Mouse (Mus musculus): Measurements from ENCODE around the gene Gpx6.

Gene Gpx6

GRCm38 (mm10) chr13:21326191-21326590 lies 14.3 kb downstream of the Gpx6 start:
- DNase-seq = no peak

DNA sequence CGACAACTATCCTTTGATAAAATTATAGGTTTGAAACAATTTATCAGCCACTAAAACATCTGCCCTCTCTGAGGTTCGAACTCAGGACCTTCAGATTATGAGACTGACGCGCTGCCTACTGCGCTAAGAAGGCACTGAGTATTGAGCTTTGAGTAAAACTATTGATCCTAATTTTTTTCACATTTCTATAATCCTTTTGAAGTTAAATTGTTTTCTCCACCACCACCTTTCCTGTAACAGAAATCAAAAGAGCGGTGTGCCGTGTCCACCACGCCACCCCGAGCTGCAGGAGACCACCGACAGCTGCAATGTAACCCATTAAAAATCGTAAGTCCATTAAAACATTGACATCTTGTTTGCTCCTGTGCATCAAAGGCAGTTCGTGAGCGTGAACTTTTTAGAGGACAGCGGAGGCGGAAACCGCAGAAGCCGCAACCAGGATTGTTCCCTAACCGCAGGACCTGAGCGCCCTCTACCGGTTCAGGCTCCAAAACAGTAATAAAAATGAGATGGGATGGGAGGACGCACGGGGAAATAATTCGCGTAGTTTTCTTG lies 14.8 kb downstream of the Gpx6 start:
- peak; percentile 76 for DNase-seq

GRCm38 (mm10) chr13:21327424-21327823 lies 15.5 kb downstream of the Gpx6 start:
- DNase-seq = no peak

DNA sequence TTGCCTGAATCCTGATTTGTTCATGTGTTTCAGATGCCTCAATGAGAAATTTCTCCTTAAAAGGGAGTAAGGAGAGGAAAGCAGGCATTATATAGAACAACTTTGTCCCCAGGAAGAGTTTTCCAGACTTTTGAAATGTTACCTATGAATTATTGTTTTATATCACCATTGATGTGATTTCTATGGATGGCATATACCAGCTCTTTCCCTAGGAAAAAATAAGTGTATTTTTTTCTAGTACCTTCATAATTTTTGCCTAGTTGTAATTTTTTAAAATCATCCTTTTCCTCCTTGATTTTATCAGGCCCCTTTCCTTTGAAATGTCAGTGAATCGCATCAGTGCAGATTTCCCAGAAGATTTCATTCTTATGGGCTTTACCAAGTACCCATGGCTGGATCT lies 34.7 kb downstream of the Gpx6 start, which contains the start of gene Olfr1367:
TSS of gene Olfr1367 (plus strand) at position 301 of the 400 bp plus-strand sequence.
- DNase-seq = no peak

- no peak for DNase-seq
These were observed 38.7 kb downstream of the Gpx6 start for GRCm38 (mm10) chr13:21350593-21350992.

GRCm38 (mm10) chr13:21362621-21363248 lies 50.8 kb downstream of the Gpx6 start, which contains the start of gene Zscan12:
Gene Zscan12 (plus strand): TSS chr13:21362820.
- DNase-seq = peak; percentile 89

- no peak for DNase-seq
These were observed 51.8 kb downstream of the Gpx6 start for GRCm38 (mm10) chr13:21363719-21364118.

DNA sequence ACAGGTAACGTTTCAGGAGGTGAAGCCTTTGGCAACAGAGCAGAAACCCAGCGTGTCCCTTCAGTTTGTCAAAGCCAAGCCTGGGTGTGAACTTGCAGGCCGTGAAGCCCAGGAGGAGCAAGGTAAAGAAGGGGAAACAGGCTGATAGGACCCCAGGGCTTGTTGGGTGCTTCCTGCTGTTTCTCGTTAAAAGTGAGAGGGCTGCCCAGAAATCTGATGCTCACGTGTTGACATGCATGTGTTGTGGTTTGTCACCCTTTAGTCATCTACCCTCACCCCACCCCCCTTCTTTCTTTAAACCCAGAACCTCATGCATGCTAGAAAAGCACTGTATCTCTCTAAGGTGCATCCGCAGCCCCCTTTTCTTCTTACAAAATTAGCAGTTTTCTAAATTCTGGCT lies 54.7 kb downstream of the Gpx6 start:
- DNase-seq = no peak

All from right cerebral cortex, postnatal 25 days (tissue).